Mouse (Mus musculus) testis, adult 2 months (tissue): ENCODE measurements around the gene Prmt1. TPM values are rescaled to one million over a fixed set of nuclear protein-coding genes. Genes with fewer than 3 reads are reported as not detected.
"Not testable (repeated sequence)": the region's sequence is repeated elsewhere in the genome, so short reads cannot be mapped to it uniquely, and the experiment has no call there.

Experiments
- H3K27ac ChIP-seq: fragments of 200-500 bp; 2 replicates; pipeline ENCODE4 v1.5.1; 2012; ENCODE audit warnings: low read depth, low read length; ENCODE audit not compliant: control insufficient read depth, insufficient read depth
- H3K27me3 ChIP-seq: fragments of 200-500 bp; 2 replicates; pipeline ENCODE4 v1.6.1; 2012; ENCODE audit warnings: mild to moderate bottlenecking, low read length, moderate library complexity; ENCODE audit not compliant: control insufficient read depth, insufficient read depth
- H3K36me3 ChIP-seq: fragments of 200-500 bp; 2 replicates; pipeline ENCODE4 v1.6.1; 2012; ENCODE audit warnings: mild to moderate bottlenecking, low read length; ENCODE audit not compliant: control insufficient read depth, insufficient read depth
- H3K4me1 ChIP-seq: fragments of 200-500 bp; 2 replicates; pipeline ENCODE4 v1.6.1; 2012; ENCODE audit warnings: low read length; ENCODE audit not compliant: control insufficient read depth, insufficient read depth
- H3K4me3 ChIP-seq: fragments of 200-500 bp; 2 replicates; pipeline ENCODE4 v1.5.1; 2012; ENCODE audit warnings: low read depth, mild to moderate bottlenecking, low read length, moderate library complexity, mixed read lengths; ENCODE audit not compliant: control insufficient read depth
- CTCF ChIP-seq: fragments of 200-500 bp; IDR thresholded peaks from 2 replicates; pipeline ENCODE4 v1.5.1; 2012; ENCODE audit warnings: low read depth, mild to moderate bottlenecking, inconsistent platforms, low read length, moderate library complexity; ENCODE audit not compliant: control insufficient read depth, insufficient read depth, insufficient replicate concordance
- POLR2A ChIP-seq: fragments of 200-500 bp; IDR thresholded peaks from 2 replicates; pipeline ENCODE4 v1.6.1; 2012; ENCODE audit warnings: low read depth, mild to moderate bottlenecking, inconsistent platforms, low read length, moderate library complexity; ENCODE audit not compliant: control insufficient read depth
- polyA plus RNA-seq: library from polyadenylated mRNA; depleted of rRNA; stranded (reverse); fragments of >200 nt; gene quantifications from 2 replicates; pipeline ENCODE4 v1.2.3, GENCODE M21; 2012

Gene Prmt1
- polyA plus RNA-seq, 1 experiment, result 60.1 TPM

GRCm38 (mm10) chr7:45025601-45026220, 39.3 kb upstream of the Prmt1 start:
- TF ChIP-seq CTCF (no peak), POLR2A (no peak)
- Histone ChIP-seq H3K27ac (no peak overlapping the region; the same call in 1 of the 2 replicates), H3K36me3 (no peaks in the 10 kb centered on the region), H3K4me1 (peaks cover 2% of the 10 kb centered on the region; the same call in 1 of the 2 replicates), H3K4me3 (no peak overlapping the region), H3K27me3 (no peaks in the 10 kb centered on the region)

- Histone ChIP-seq H3K4me1 (peaks cover 2% of the 10 kb centered on the region; the same call in 1 of the 2 replicates), H3K36me3 (no peaks in the 10 kb centered on the region), H3K4me3 (no peak overlapping the region), H3K27me3 (no peaks in the 10 kb centered on the region), H3K27ac (no peak overlapping the region)
- TF ChIP-seq CTCF (no peak), POLR2A (no peak)
These were observed 38.2 kb upstream of the Prmt1 start for GRCm38 (mm10) chr7:45024281-45025248.

GRCm38 (mm10) chr7:45023711-45024110, 37.3 kb upstream of the Prmt1 start:
- not testable (repeated sequence) for H3K36me3 ChIP-seq, H3K4me1 ChIP-seq, H3K27me3 ChIP-seq, H3K4me3 ChIP-seq, H3K27ac ChIP-seq

GRCm38 (mm10) chr7:45020225-45020624, 33.9 kb upstream of the Prmt1 start:
- TF ChIP-seq POLR2A, result no peak
- no peak for TF ChIP-seq CTCF
- no peak overlapping the region for H3K4me3 ChIP-seq
- no peaks in the 10 kb centered on the region for H3K27me3 ChIP-seq
- H3K27ac ChIP-seq, result no peak overlapping the region
- H3K4me1 ChIP-seq, result peaks cover 19% of the 10 kb centered on the region
- no peaks in the 10 kb centered on the region for H3K36me3 ChIP-seq

- Histone ChIP-seq H3K36me3 (no peaks in the 10 kb centered on the region), H3K27me3 (no peaks in the 10 kb centered on the region), H3K27ac (no peak overlapping the region), H3K4me3 (no peak overlapping the region), H3K4me1 (peaks cover 17% of the 10 kb centered on the region)
- TF ChIP-seq POLR2A (no peak), CTCF (no peak)
These were observed 32.7 kb upstream of the Prmt1 start for GRCm38 (mm10) chr7:45019031-45019571.

- Histone ChIP-seq H3K36me3 (no peaks in the 10 kb centered on the region), H3K4me1 (peaks cover 17% of the 10 kb centered on the region), H3K4me3 (peak within 1 kb of the TSS; percentile 64), H3K27ac (peak within 1 kb of the TSS; percentile 71), H3K27me3 (no peaks in the 10 kb centered on the region)
- TF ChIP-seq POLR2A (peak; percentile 61), CTCF (no peak)
These were observed 31.1 kb upstream of the Prmt1 start, which contains the start of gene Rras for GRCm38 (mm10) chr7:45017242-45018061. TSS of gene Rras (plus strand) at chr7:45017961.
